In the genomic region with DNA sequence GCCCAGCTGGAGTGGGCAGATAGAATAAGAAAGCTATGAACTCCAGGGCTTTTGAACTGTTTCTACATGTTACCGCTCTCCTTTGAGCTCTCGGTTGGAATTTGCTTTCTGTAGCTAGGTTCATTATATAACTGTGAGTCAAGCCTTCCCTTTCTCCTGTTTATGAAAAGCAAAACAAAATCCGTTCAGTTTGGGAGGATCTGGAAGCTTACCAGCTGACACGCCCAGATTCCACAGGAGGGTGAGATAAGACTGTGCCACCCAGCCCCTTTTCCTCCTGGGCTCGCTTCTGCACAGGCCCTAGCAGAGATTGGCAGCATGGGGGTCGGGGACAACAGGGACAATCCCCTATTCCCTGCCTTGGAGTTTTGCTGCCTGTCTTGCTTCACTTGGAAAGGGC, we compare ENCODE assay signal across 10 mouse cellular contexts. TPM values are rescaled to one million over a fixed set of nuclear protein-coding genes. Genes with fewer than 3 reads are reported as not detected.
DNase-seq lines count a peak whose midpoint lies in the region; ATAC-seq lines count a peak whose summit lies in the region.
"Had no signal": no experiment of that assay in that cellular context is flagged by ENCODE, and none has a peak within 500 bp of the region (broad histone marks: within the 10 kb centered on the region; RNA-seq: fewer than 3 reads in every experiment).

No protein-coding gene starts in this region.

- H3K4me1 ChIP-seq in heart, embryonic 10.5 days, result peaks cover 34% of the 10 kb centered on the region
- H3K4me1 ChIP-seq in stomach, embryonic 14.5 days (ENCODE audit: control insufficient read depth, insufficient read depth, low read length), result 0 out of 2 replicates have a peak, but pooled peaks cover 4% of the 10 kb centered on the region

- WGBS in heart, embryonic 10.5 days, result 32% methylated on average over 6 of the region's 6 CpGs
- 30% methylated on average over 6 of the region's 6 CpGs for WGBS in stomach, embryonic 14.5 days

- 0 out of 2 replicates have a peak, but pooled peaks have one; percentile 23 for ATAC-seq in stomach, embryonic 14.5 days (ENCODE audit: insufficient number of reproducible peaks, insufficient read depth, low FRiP score, low read depth)
- no peak for ATAC-seq in megakaryocyte-erythroid progenitor cell, adult 5-6 weeks (replicated peaks; ENCODE audit: low FRiP score, low TSS enrichment, poor library complexity, severe bottlenecking)
- ATAC-seq in erythroblast, adult 5-6 weeks (replicated peaks; ENCODE audit: low FRiP score, poor library complexity, severe bottlenecking), result no peak
- ATAC-seq: midbrain, embryonic 13.5 days had no signal

- H3K9me3 ChIP-seq in heart, embryonic 10.5 days, result no peaks in the 10 kb centered on the region
- H3K9me3 ChIP-seq in stomach, embryonic 14.5 days (ENCODE audit: control insufficient read depth, low read depth, low read length), result no peaks in the 10 kb centered on the region; the same call in 1 of the 2 replicates
- H3K9me3 ChIP-seq: hindbrain, embryonic 13.5 days; midbrain, embryonic 13.5 days had no signal

- H3K4me3 ChIP-seq in heart, embryonic 10.5 days, result peak overlapping the region; percentile 19; the same call in 1 of the 2 replicates
- no peak overlapping the region for H3K4me3 ChIP-seq in stomach, embryonic 14.5 days (ENCODE audit: low read depth, low read length)
- H3K4me3 ChIP-seq: hindbrain, embryonic 13.5 days; midbrain, embryonic 13.5 days had no signal

- DNase-seq in heart, embryonic 10.5 days (ENCODE audit: low spot score), result no peak
- no peak for DNase-seq in heart, adult 11 months
- peak; percentile 17 to 18 for DNase-seq in right cerebral cortex, adult 2 months (ENCODE audit: low spot score in 2 of 2)
- no peak for DNase-seq in right cerebral cortex, postnatal 10 days (ENCODE audit: low spot score in 2 of 2)
- DNase-seq in heart, postnatal 4 days, result peak; percentile 38

- no peaks in the 10 kb centered on the region for H3K27me3 ChIP-seq in heart, embryonic 10.5 days (ENCODE audit: insufficient read depth, poor library complexity, severe bottlenecking)
- no peaks in the 10 kb centered on the region for H3K27me3 ChIP-seq in stomach, embryonic 14.5 days (ENCODE audit: control insufficient read depth, insufficient read depth, low read length)
- H3K27me3 ChIP-seq: hindbrain, embryonic 13.5 days; midbrain, embryonic 13.5 days had no signal

- peak overlapping the region; percentile 42; the same call in 1 of the 2 replicates for H3K27ac ChIP-seq in heart, embryonic 10.5 days
- H3K27ac ChIP-seq in stomach, embryonic 14.5 days (ENCODE audit: low read length), result no peak overlapping the region; the same call in 1 of the 2 replicates
- H3K27ac ChIP-seq: hindbrain, embryonic 13.5 days; midbrain, embryonic 13.5 days had no signal

- no peaks in the 10 kb centered on the region for H3K36me3 ChIP-seq in heart, embryonic 10.5 days
- H3K36me3 ChIP-seq in stomach, embryonic 14.5 days (ENCODE audit: control insufficient read depth, insufficient read depth, low read length), result no peaks in the 10 kb centered on the region
- H3K36me3 ChIP-seq: hindbrain, embryonic 13.5 days; midbrain, embryonic 13.5 days had no signal

- H3K4me2 ChIP-seq in stomach, embryonic 14.5 days (replicated peaks; ENCODE audit: low read depth, low read length), result no peak overlapping the region
- H3K4me2 ChIP-seq: hindbrain, embryonic 13.5 days; midbrain, embryonic 13.5 days had no signal

- H3K9ac ChIP-seq in stomach, embryonic 14.5 days (replicated peaks; ENCODE audit: low read depth, low read length), result no peak overlapping the region
- H3K9ac ChIP-seq: hindbrain, embryonic 13.5 days; midbrain, embryonic 13.5 days had no signal

RNA-seq across cellular contexts. Expression of a gene that starts 30.5 kb away (rescaled TPM):
- polyA plus RNA-seq in heart, embryonic 10.5 days (2016; fragmentation: Nextera tagmentation; extraction: Ambion mirVana), result 49.2 and 69.8 TPM in 2 replicates
- total RNA-seq in heart, postnatal 4 days (2021), result 10 to 100 TPM; 50.3 to 50.6 TPM
- 21.8 and 24.7 TPM in 2 replicates for polyA plus RNA-seq in stomach, embryonic 14.5 days (2014; fragmentation: Nextera tagmentation; extraction: Ambion mirVana)
- 0.27 TPM in 1 of 2 replicates, not detected in the other for total RNA-seq in megakaryocyte-erythroid progenitor cell, adult 5-6 weeks (2014; fragmentation: Nextera tagmentation)
- not detected in 2 replicates for total RNA-seq in megakaryocyte-erythroid progenitor cell, adult 5-6 weeks (2017)
- 3.1 TPM in 1 of 2 replicates, not detected in the other for total RNA-seq in erythroblast, adult 5-6 weeks (2015; ENCODE audit: low replicate concordance)
- 0.14 TPM in 1 of 2 replicates, not detected in the other for total RNA-seq in erythroblast, adult 5-6 weeks (2017; ENCODE audit: low replicate concordance)

Comparison
In these comparisons a context has a peak if more than half of its experiments do, and no peak if none do; other contexts are left out.
1. DNase-seq: peak in right cerebral cortex, adult 2 months (2 of 2) and heart, postnatal 4 days (single experiment); none in heart, embryonic 10.5 days (single experiment), heart, adult 11 months (single experiment) and right cerebral cortex, postnatal 10 days (0 of 2).
2. RNA of a gene that starts 30.5 kb away (total RNA-seq): 50.3 to 50.6 TPM in heart, postnatal 4 days; 0.14 to 3.1 TPM in erythroblast, adult 5-6 weeks and 0.27 TPM in megakaryocyte-erythroid progenitor cell, adult 5-6 weeks; every median in the first group is over 10 times any median in the second.